Mouse (Mus musculus) midbrain, postnatal 0 days (tissue): ENCODE data around the gene Tdrd12. TPM values are rescaled to one million over a fixed set of nuclear protein-coding genes. Genes with fewer than 3 reads are reported as not detected.

ENCODE experiments used
- ATAC-seq: fragments of 200-750 bp; cut with Nextera tagmentation; 2 replicates; pipeline ENCODE4 v1.8.0; 2017; ENCODE audit warnings: moderate number of reproducible peaks, mild to moderate bottlenecking, moderate TSS enrichment, moderate library complexity; ENCODE audit not compliant: low FRiP score
- DNase-seq: peaks from one replicate; pipeline ENCODE4 v3.0.0-alpha.2; 2015; ENCODE audit warnings: low spot score
- H3K27ac ChIP-seq: fragments of 300-500 bp; sonication (generic); 2 replicates; pipeline ENCODE4 v1.5.1; 2014; ENCODE audit warnings: low read depth, mild to moderate bottlenecking, low read length, mixed read lengths
- H3K27me3 ChIP-seq: fragments of 300-500 bp; sonication (generic); 2 replicates; pipeline ENCODE4 v1.6.1; 2014; ENCODE audit warnings: low read length, control low read depth, mixed read lengths; ENCODE audit not compliant: insufficient read depth
- H3K36me3 ChIP-seq: fragments of 300-500 bp; sonication (generic); 2 replicates; pipeline ENCODE4 v1.6.1; 2014; ENCODE audit warnings: low read length, control low read depth, mixed read lengths; ENCODE audit not compliant: insufficient read depth
- H3K4me1 ChIP-seq: fragments of 300-500 bp; sonication (generic); 2 replicates; pipeline ENCODE4 v1.6.1; 2014; ENCODE audit warnings: mild to moderate bottlenecking, control low read depth, antibody characterized with exemption, low read length, mixed read lengths; ENCODE audit not compliant: insufficient read depth
- H3K4me2 ChIP-seq: fragments of 300-500 bp; sonication (generic); 2 replicates; pipeline ENCODE4 v1.6.1; 2014; ENCODE audit warnings: low read depth, mild to moderate bottlenecking, low read length, mixed read lengths; ENCODE audit not compliant: poor library complexity, severe bottlenecking
- H3K4me3 ChIP-seq: fragments of 300-500 bp; sonication (generic); 2 replicates; pipeline ENCODE4 v1.5.1; 2014; ENCODE audit warnings: low read depth, mild to moderate bottlenecking, low read length, moderate library complexity
- H3K9ac ChIP-seq: fragments of 300-500 bp; sonication (generic); replicated peaks from 2 replicates; pipeline ENCODE4 v1.6.1; 2014; ENCODE audit warnings: mild to moderate bottlenecking, low read length, moderate library complexity, mixed read lengths; ENCODE audit not compliant: poor library complexity, severe bottlenecking
- H3K9me3 ChIP-seq: fragments of 300-500 bp; sonication (generic); 2 replicates; pipeline ENCODE4 v1.6.1; 2016; ENCODE audit warnings: low read length, control low read depth
- CTCF ChIP-seq: IDR thresholded peaks from 2 replicates; pipeline ENCODE4 v1.5.1; 2016; ENCODE audit warnings: antibody characterized with exemption, mild to moderate bottlenecking
- WGBS: fragments of 180-500 bp; shearing (Covaris S2); extraction: QIAGEN DNeasy Blood & Tissue Kit; methylation state at CpG from one replicate; pipeline ENCODE4 v1.1.7; 2014; 5-methylcytosine and 5-hydroxymethylcytosine counted together
- polyA plus RNA-seq: library from polyadenylated mRNA; unstranded; fragments of >200 nt; fragmentation: Nextera tagmentation; extraction: Ambion mirVana; gene quantifications from 2 replicates; pipeline ENCODE4 v1.2.1, GENCODE M21; 2015
- total RNA-seq: library from RNA; depleted of rRNA; stranded (reverse); fragments of >200 nt; gene quantifications from 2 replicates; pipeline ENCODE4 v1.2.3, GENCODE M21; 2014

Tdrd12 gene
- total and polyA plus RNA-seq, 2 experiments from 2014 or later, result 0.38 to 0.58 TPM

- TF ChIP-seq CTCF, result no peak
- H3K4me3 ChIP-seq, result no peak overlapping the region
- 87% methylated on average over 2 of the region's 2 CpGs for WGBS
- no peak overlapping the region for H3K9ac ChIP-seq
- H3K27me3 ChIP-seq, result no peaks in the 10 kb centered on the region
- H3K9me3 ChIP-seq, result no peaks in the 10 kb centered on the region
- no peak overlapping the region for H3K4me2 ChIP-seq
- DNase-seq (no peak), ATAC-seq (no peak)
- H3K4me1 ChIP-seq, result no peaks in the 10 kb centered on the region
- no peak overlapping the region for H3K27ac ChIP-seq
- H3K36me3 ChIP-seq, result no peaks in the 10 kb centered on the region
Observed at GRCm38 (mm10) chr7:35564067-35564865, 26.7 kb upstream of the Tdrd12 start.

- no peak for DNase-seq
- H3K4me1 ChIP-seq, result no peaks in the 10 kb centered on the region
- 81% methylated on average over 11 of the region's 11 CpGs for WGBS
Observed at GRCm38 (mm10) chr7:35563071-35563470, 25.5 kb upstream of the Tdrd12 start.

GRCm38 (mm10) chr7:35559838-35560237 is 22.3 kb upstream of the Tdrd12 start:
- no peak overlapping the region for H3K27ac ChIP-seq
- no peak overlapping the region for H3K4me3 ChIP-seq
- no peak overlapping the region for H3K9ac ChIP-seq
- 94% methylated on average over 3 of the region's 3 CpGs for WGBS
- H3K36me3 ChIP-seq, result no peaks in the 10 kb centered on the region
- ATAC-seq (no peak), DNase-seq (no peak)
- TF ChIP-seq CTCF, result no peak
- no peaks in the 10 kb centered on the region for H3K9me3 ChIP-seq
- H3K4me1 ChIP-seq, result no peaks in the 10 kb centered on the region
- no peaks in the 10 kb centered on the region for H3K27me3 ChIP-seq
- H3K4me2 ChIP-seq, result no peak overlapping the region

More at GRCm38 (mm10) chr7:35563071-35563470, 25.5 kb upstream of the Tdrd12 start:
- no peak for ATAC-seq
- Histone ChIP-seq H3K4me2 (no peak overlapping the region), H3K27ac (no peak overlapping the region), H3K4me3 (no peak overlapping the region), H3K9me3 (no peaks in the 10 kb centered on the region), H3K36me3 (no peaks in the 10 kb centered on the region), H3K27me3 (no peaks in the 10 kb centered on the region), H3K9ac (no peak overlapping the region)
- TF ChIP-seq CTCF, result no peak

GRCm38 (mm10) chr7:35558681-35559080 is 21.1 kb upstream of the Tdrd12 start:
- ATAC-seq (no peak), DNase-seq (no peak)
- WGBS, result 63% methylated on average over 2 of the region's 2 CpGs
- Histone ChIP-seq H3K4me2 (no peak overlapping the region), H3K27me3 (no peaks in the 10 kb centered on the region), H3K4me3 (no peak overlapping the region), H3K9ac (no peak overlapping the region), H3K27ac (no peak overlapping the region), H3K36me3 (no peaks in the 10 kb centered on the region), H3K4me1 (no peaks in the 10 kb centered on the region), H3K9me3 (no peaks in the 10 kb centered on the region)
- no peak for TF ChIP-seq CTCF

- H3K27me3 ChIP-seq, result no peaks in the 10 kb centered on the region
- no peak overlapping the region for H3K4me2 ChIP-seq
- DNase-seq, result no peak
- 86% methylated on average over 3 of the region's 3 CpGs for WGBS
- no peak for ATAC-seq
- no peak overlapping the region for H3K9ac ChIP-seq
- no peak for TF ChIP-seq CTCF
- no peaks in the 10 kb centered on the region for H3K9me3 ChIP-seq
- H3K36me3 ChIP-seq, result no peaks in the 10 kb centered on the region
- H3K4me3 ChIP-seq, result no peak overlapping the region
- no peak overlapping the region for H3K27ac ChIP-seq
- no peaks in the 10 kb centered on the region for H3K4me1 ChIP-seq
Observed at GRCm38 (mm10) chr7:35557577-35557976, 20.0 kb upstream of the Tdrd12 start.

GRCm38 (mm10) chr7:35556905-35557304 is 19.4 kb upstream of the Tdrd12 start:
- no peak overlapping the region for H3K9ac ChIP-seq
- no peak overlapping the region for H3K4me3 ChIP-seq
- H3K4me1 ChIP-seq, result no peaks in the 10 kb centered on the region
- H3K9me3 ChIP-seq, result no peaks in the 10 kb centered on the region
- ATAC-seq (no peak), DNase-seq (no peak)
- H3K4me2 ChIP-seq, result no peak overlapping the region
- H3K36me3 ChIP-seq, result no peaks in the 10 kb centered on the region
- H3K27me3 ChIP-seq, result no peaks in the 10 kb centered on the region
- no peak for TF ChIP-seq CTCF
- WGBS, result 91% methylated on average over 5 of the region's 5 CpGs
- no peak overlapping the region for H3K27ac ChIP-seq
